Mouse (Mus musculus): Measurements from ENCODE around the gene Ifnar2. TPM values are rescaled to one million over a fixed set of nuclear protein-coding genes. Genes with fewer than 3 reads are reported as not detected.
A peak's percentile ranks its signal among the peaks of the same experiment; 100 is the strongest.

Gene Ifnar2
- polyA plus RNA-seq (2012; rRNA removed), result 4.4 and 4.7 TPM in 2 replicates

DNA sequence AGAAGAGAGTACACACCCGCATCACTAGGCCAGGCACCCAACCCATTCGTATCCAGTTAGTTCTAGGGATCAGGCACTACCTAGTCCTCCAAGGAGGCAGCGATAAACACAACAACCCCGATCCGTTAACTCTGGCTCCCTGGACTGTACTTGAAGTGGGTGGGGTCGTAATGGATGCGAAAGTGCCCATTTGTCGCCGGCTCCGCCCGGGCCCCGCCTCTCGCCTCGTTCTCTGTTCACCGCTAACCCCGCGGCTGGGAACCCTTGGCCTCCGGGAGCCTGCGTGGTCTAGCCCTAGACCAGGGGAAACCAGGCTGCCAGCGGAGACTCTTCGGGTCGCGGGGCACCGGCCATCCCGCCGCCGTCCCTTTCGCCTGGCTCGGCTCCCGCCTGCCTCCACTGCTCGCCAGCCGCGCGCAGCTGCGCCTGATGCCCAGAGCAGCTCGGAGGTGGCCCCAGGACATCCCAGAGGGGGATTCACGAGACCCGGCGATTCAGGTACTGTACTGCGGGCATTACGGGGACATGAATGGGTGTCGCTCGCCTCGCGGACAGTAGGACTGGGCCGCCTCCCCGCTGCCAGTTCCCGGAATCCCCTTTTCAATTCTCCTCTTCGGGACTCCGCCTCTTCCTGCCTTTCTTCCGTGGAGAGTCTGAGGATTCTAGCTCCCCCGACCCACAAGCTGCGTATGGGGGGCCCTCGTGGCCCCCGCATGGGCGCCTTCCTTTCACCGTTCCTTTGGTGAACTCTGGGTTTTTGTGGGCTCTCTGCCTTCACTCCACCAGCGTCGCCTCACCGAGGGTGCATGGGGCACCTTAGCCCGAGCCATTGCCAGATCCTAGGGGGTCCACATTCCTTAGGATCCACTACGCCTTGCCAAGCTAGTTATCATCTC is at the start of gene Ifnar2:
TSS of gene Ifnar2 (plus strand) at position 207 of the 896 bp plus-strand sequence.
- Histone ChIP-seq H3K27ac (ENCODE audit: control insufficient read depth, insufficient read depth, low read depth, low read length) (peak within 1 kb of the TSS; percentile 80), H3K27me3 (ENCODE audit: control insufficient read depth, insufficient read depth, low read length) (peaks cover 2% of the 10 kb centered on the region; the same call in 1 of the 2 replicates), H3K4me3 (ENCODE audit: control insufficient read depth, low read depth, low read length) (peak within 1 kb of the TSS; percentile 84), H3K36me3 (ENCODE audit: control insufficient read depth, insufficient read depth, low read length) (no peaks in the 10 kb centered on the region), H3K4me1 (ENCODE audit: control insufficient read depth, insufficient read depth, low read length) (peaks cover 5% of the 10 kb centered on the region)
- TF ChIP-seq POLR2A (IDR thresholded peaks at IDR 0.05; ENCODE audit: control insufficient read depth, low read depth, low read length) (0 out of 2 replicates have a peak, but pooled peaks have one; percentile 14), CTCF (IDR thresholded peaks at IDR 0.05; ENCODE audit: control insufficient read depth, insufficient read depth, insufficient replicate concordance, low read depth, low read length) (no peak)

DNA sequence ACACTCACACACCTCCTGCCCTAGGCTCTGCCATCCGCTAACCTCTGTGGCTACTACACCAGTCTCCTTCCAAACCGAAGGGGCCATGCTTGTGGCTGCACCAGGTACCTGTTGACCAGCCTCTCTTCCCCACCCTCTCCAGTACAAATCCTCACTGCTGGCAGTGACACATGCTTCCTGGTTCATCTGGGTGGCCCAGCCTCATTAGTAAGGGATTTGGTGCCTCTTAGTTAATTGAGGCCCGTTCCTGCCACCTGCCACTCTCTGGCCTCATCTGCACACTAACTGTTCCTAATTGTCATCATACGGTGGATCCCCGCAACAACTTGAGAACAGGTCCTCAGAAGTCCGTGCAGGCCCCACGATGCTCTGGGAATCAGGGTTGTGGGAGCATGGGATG is 45.0 kb upstream of the Ifnar2 start:
- TF ChIP-seq CTCF (IDR thresholded peaks at IDR 0.05; ENCODE audit: control insufficient read depth, insufficient read depth, insufficient replicate concordance, low read depth, low read length), result no peak
- no peak for TF ChIP-seq POLR2A (IDR thresholded peaks at IDR 0.05; ENCODE audit: control insufficient read depth, low read depth, low read length)
- Histone ChIP-seq H3K27me3 (ENCODE audit: control insufficient read depth, insufficient read depth, low read length) (no peaks in the 10 kb centered on the region), H3K27ac (ENCODE audit: control insufficient read depth, insufficient read depth, low read depth, low read length) (no peak overlapping the region; the same call in 1 of the 2 replicates), H3K4me1 (ENCODE audit: control insufficient read depth, insufficient read depth, low read length) (no peaks in the 10 kb centered on the region; the same call in 1 of the 2 replicates), H3K4me3 (ENCODE audit: control insufficient read depth, low read depth, low read length) (peak overlapping the region; percentile 52), H3K36me3 (ENCODE audit: control insufficient read depth, insufficient read depth, low read length) (no peaks in the 10 kb centered on the region)

GRCm38 (mm10) chr16:91328922-91329321 is 43.7 kb upstream of the Ifnar2 start:
- H3K4me3 ChIP-seq (ENCODE audit: control insufficient read depth, low read depth, low read length), result peak overlapping the region; percentile 56
- H3K27ac ChIP-seq (ENCODE audit: control insufficient read depth, insufficient read depth, low read depth, low read length), result no peak overlapping the region
- no peaks in the 10 kb centered on the region for H3K36me3 ChIP-seq (ENCODE audit: control insufficient read depth, insufficient read depth, low read length)
- TF ChIP-seq POLR2A (IDR thresholded peaks at IDR 0.05; ENCODE audit: control insufficient read depth, low read depth, low read length) (no peak), CTCF (IDR thresholded peaks at IDR 0.05; ENCODE audit: control insufficient read depth, insufficient read depth, insufficient replicate concordance, low read depth, low read length) (no peak)
- no peaks in the 10 kb centered on the region; the same call in 1 of the 2 replicates for H3K4me1 ChIP-seq (ENCODE audit: control insufficient read depth, insufficient read depth, low read length)
- H3K27me3 ChIP-seq (ENCODE audit: control insufficient read depth, insufficient read depth, low read length), result no peaks in the 10 kb centered on the region

DNA sequence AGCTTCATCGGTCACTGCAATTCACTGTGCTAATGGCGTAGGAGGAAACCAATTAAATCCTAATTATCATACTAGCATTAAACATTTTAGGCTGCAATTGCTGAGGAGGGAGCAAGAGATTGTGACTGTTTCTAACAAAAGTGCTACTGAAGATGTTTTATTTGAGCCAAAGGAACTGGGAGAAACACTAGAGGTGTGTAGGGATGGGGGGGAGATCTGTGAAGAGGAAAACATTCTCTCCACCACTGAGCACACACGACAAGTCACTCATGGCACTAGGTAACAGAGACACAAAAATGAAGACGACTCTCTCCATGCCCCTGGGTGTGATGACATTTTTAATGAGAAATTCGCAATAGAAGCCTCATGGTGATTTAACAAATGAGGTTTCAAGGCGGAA is 42.1 kb upstream of the Ifnar2 start:
- H3K4me1 ChIP-seq (ENCODE audit: control insufficient read depth, insufficient read depth, low read length), result no peaks in the 10 kb centered on the region; the same call in 1 of the 2 replicates
- H3K36me3 ChIP-seq (ENCODE audit: control insufficient read depth, insufficient read depth, low read length), result no peaks in the 10 kb centered on the region
- TF ChIP-seq CTCF (IDR thresholded peaks at IDR 0.05; ENCODE audit: control insufficient read depth, insufficient read depth, insufficient replicate concordance, low read depth, low read length), result no peak
- TF ChIP-seq POLR2A (IDR thresholded peaks at IDR 0.05; ENCODE audit: control insufficient read depth, low read depth, low read length), result no peak
- H3K27me3 ChIP-seq (ENCODE audit: control insufficient read depth, insufficient read depth, low read length), result no peaks in the 10 kb centered on the region
- no peak overlapping the region for H3K4me3 ChIP-seq (ENCODE audit: control insufficient read depth, low read depth, low read length)
- H3K27ac ChIP-seq (ENCODE audit: control insufficient read depth, insufficient read depth, low read depth, low read length), result no peak overlapping the region

- H3K36me3 ChIP-seq (ENCODE audit: control insufficient read depth, insufficient read depth, low read length), result no peaks in the 10 kb centered on the region
- H3K4me3 ChIP-seq (ENCODE audit: control insufficient read depth, low read depth, low read length), result no peak overlapping the region
- no peaks in the 10 kb centered on the region for H3K27me3 ChIP-seq (ENCODE audit: control insufficient read depth, insufficient read depth, low read length)
- H3K4me1 ChIP-seq (ENCODE audit: control insufficient read depth, insufficient read depth, low read length), result no peaks in the 10 kb centered on the region; the same call in 1 of the 2 replicates
- no peak overlapping the region for H3K27ac ChIP-seq (ENCODE audit: control insufficient read depth, insufficient read depth, low read depth, low read length)
- TF ChIP-seq CTCF (IDR thresholded peaks at IDR 0.05; ENCODE audit: control insufficient read depth, insufficient read depth, insufficient replicate concordance, low read depth, low read length) (no peak), POLR2A (IDR thresholded peaks at IDR 0.05; ENCODE audit: control insufficient read depth, low read depth, low read length) (no peak)
Observed at GRCm38 (mm10) chr16:91331153-91331552, 41.4 kb upstream of the Ifnar2 start.

DNA sequence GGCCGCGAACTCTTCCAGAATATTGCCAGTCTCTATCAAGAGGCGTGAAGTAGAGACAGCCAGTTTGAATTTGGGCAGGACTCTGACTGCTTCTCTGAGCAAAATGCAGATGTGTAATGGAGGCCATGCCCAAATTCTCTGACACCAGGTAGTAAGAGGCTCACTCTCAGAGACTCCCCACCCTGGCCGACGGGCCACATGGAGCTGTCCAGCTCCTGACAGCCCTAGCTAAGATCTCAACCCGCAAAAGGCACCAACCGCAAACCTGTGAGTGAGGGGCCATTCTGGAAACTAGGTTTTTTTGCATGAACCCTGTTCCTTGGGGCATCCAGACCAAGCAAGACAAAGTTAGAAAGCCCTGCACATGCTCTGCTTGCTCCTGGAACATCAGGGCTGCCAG is 39.7 kb upstream of the Ifnar2 start:
- H3K27ac ChIP-seq (ENCODE audit: control insufficient read depth, insufficient read depth, low read depth, low read length), result no peak overlapping the region
- TF ChIP-seq CTCF (IDR thresholded peaks at IDR 0.05; ENCODE audit: control insufficient read depth, insufficient read depth, insufficient replicate concordance, low read depth, low read length), result no peak
- TF ChIP-seq POLR2A (IDR thresholded peaks at IDR 0.05; ENCODE audit: control insufficient read depth, low read depth, low read length), result no peak
- no peaks in the 10 kb centered on the region for H3K36me3 ChIP-seq (ENCODE audit: control insufficient read depth, insufficient read depth, low read length)
- H3K4me1 ChIP-seq (ENCODE audit: control insufficient read depth, insufficient read depth, low read length), result no peaks in the 10 kb centered on the region; the same call in 1 of the 2 replicates
- no peaks in the 10 kb centered on the region for H3K27me3 ChIP-seq (ENCODE audit: control insufficient read depth, insufficient read depth, low read length)
- H3K4me3 ChIP-seq (ENCODE audit: control insufficient read depth, low read depth, low read length), result no peak overlapping the region

- H3K4me1 ChIP-seq (ENCODE audit: control insufficient read depth, insufficient read depth, low read length), result no peaks in the 10 kb centered on the region; the same call in 1 of the 2 replicates
- no peak overlapping the region for H3K4me3 ChIP-seq (ENCODE audit: control insufficient read depth, low read depth, low read length)
- H3K27me3 ChIP-seq (ENCODE audit: control insufficient read depth, insufficient read depth, low read length), result no peaks in the 10 kb centered on the region
- no peak overlapping the region for H3K27ac ChIP-seq (ENCODE audit: control insufficient read depth, insufficient read depth, low read depth, low read length)
- TF ChIP-seq CTCF (IDR thresholded peaks at IDR 0.05; ENCODE audit: control insufficient read depth, insufficient read depth, insufficient replicate concordance, low read depth, low read length) (no peak), POLR2A (IDR thresholded peaks at IDR 0.05; ENCODE audit: control insufficient read depth, low read depth, low read length) (no peak)
- no peaks in the 10 kb centered on the region for H3K36me3 ChIP-seq (ENCODE audit: control insufficient read depth, insufficient read depth, low read length)
Observed at GRCm38 (mm10) chr16:91334190-91334893, 38.2 kb upstream of the Ifnar2 start.

All from testis, adult 2 months (tissue).